10 mouse cellular contexts compared by ENCODE assay signal in the genomic region with DNA sequence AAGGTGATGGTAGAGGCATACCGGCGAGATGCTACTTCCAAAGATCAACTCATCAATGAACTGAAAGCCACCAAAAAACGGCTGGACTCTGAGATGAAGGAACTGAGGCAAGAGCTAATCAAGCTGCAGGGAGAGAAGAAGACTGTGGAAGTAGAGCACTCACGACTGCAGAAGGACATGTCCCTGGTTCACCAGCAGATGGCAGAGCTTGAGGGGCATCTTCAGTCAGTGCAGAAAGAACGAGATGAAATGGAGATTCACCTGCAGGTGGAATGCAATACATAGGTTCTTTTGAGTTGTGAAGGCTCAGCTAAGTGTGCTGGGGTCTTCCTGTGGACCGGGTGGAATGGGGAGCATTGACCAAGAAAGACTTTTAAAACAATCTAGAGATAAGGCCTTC. TPM values are rescaled to one million over a fixed set of nuclear protein-coding genes. Genes with fewer than 3 reads are reported as not detected.
DNase-seq lines count a peak whose midpoint lies in the region; ATAC-seq and TF ChIP-seq lines count a peak whose summit lies in the region.
"Had no signal": no experiment of that assay in that cellular context is flagged by ENCODE, and none has a peak within 500 bp of the region (broad histone marks: within the 10 kb centered on the region; RNA-seq: fewer than 3 reads in every experiment).

No protein-coding gene starts in this region.

- H3K4me2 ChIP-seq in hindbrain, postnatal 0 days (ENCODE audit: low read depth, low read length) = no peak overlapping the region
- no peak overlapping the region for H3K4me2 ChIP-seq in hindbrain, embryonic 13.5 days
- H3K4me2 ChIP-seq: neural tube, embryonic 12.5 days had no signal

- DNase-seq in hindbrain, postnatal 0 days (ENCODE audit: low spot score) = no peak
- peak; percentile 30 for DNase-seq in 3T3-L1 (ENCODE audit: low read depth, low spot score)
- peak; percentile 44 for DNase-seq in induced T-regulatory cell, adult 2 months (ENCODE audit: low read depth)
- DNase-seq in adrenal gland, postnatal 25 days = no peak
- no peak for DNase-seq in adrenal gland, postnatal 10 days
- no peak for DNase-seq in gastrocnemius, adult 8-10 months (ENCODE audit: low spot score in 2 of 2)
- DNase-seq: heart, postnatal 4 days had no signal

- no peak for ATAC-seq in hindbrain, postnatal 0 days
- ATAC-seq in hindbrain, embryonic 13.5 days (ENCODE audit: low FRiP score) = no peak

- WGBS in hindbrain, postnatal 0 days = 83% methylated on average over 6 of the region's 6 CpGs
- 86% methylated on average over 6 of the region's 6 CpGs for WGBS in hindbrain, embryonic 13.5 days

- H3K9me3 ChIP-seq in hindbrain, postnatal 0 days (ENCODE audit: low read length) = no peaks in the 10 kb centered on the region
- H3K9me3 ChIP-seq in hindbrain, embryonic 13.5 days = no peaks in the 10 kb centered on the region
- H3K9me3 ChIP-seq in E14TG2a.4 (ENCODE audit: low read length) = peaks cover 54% of the 10 kb centered on the region
- H3K9me3 ChIP-seq: neural tube, embryonic 12.5 days had no signal

- peak; percentile 50 for TF ChIP-seq CTCF in hindbrain, postnatal 0 days (IDR thresholded peaks at IDR 0.05; ENCODE audit: low read depth)
- TF ChIP-seq CTCF in E14TG2a.4 (conservative IDR thresholded peaks at IDR 0.05; ENCODE audit: low read length) = peak; percentile 25

- no peaks in the 10 kb centered on the region for H3K4me1 ChIP-seq in hindbrain, postnatal 0 days (ENCODE audit: insufficient read depth, low read length)
- no peaks in the 10 kb centered on the region for H3K4me1 ChIP-seq in hindbrain, embryonic 13.5 days (replicated peaks)
- no peaks in the 10 kb centered on the region for H3K4me1 ChIP-seq in E14TG2a.4 (replicated peaks; ENCODE audit: low read depth, low read length)
- H3K4me1 ChIP-seq: neural tube, embryonic 12.5 days had no signal

- H3K27ac ChIP-seq in hindbrain, postnatal 0 days = no peak overlapping the region
- H3K27ac ChIP-seq in hindbrain, embryonic 13.5 days = no peak overlapping the region
- H3K27ac ChIP-seq: neural tube, embryonic 12.5 days had no signal

- H3K4me3 ChIP-seq in hindbrain, postnatal 0 days (ENCODE audit: low read length) = no peak overlapping the region
- no peak overlapping the region for H3K4me3 ChIP-seq in hindbrain, embryonic 13.5 days
- H3K4me3 ChIP-seq in E14TG2a.4 (replicated peaks; ENCODE audit: low read length) = no peak overlapping the region
- H3K4me3 ChIP-seq: neural tube, embryonic 12.5 days had no signal

- peaks cover 77% of the 10 kb centered on the region for H3K36me3 ChIP-seq in hindbrain, postnatal 0 days (ENCODE audit: insufficient read depth, low read length)
- peaks cover 94% of the 10 kb centered on the region for H3K36me3 ChIP-seq in hindbrain, embryonic 13.5 days
- peaks cover 96% of the 10 kb centered on the region for H3K36me3 ChIP-seq in E14TG2a.4 (ENCODE audit: insufficient read depth, low read length)

- H3K27me3 ChIP-seq in hindbrain, postnatal 0 days (ENCODE audit: insufficient read depth, low read length) = no peaks in the 10 kb centered on the region
- H3K27me3 ChIP-seq in hindbrain, embryonic 13.5 days = no peaks in the 10 kb centered on the region
- no peaks in the 10 kb centered on the region for H3K27me3 ChIP-seq in E14TG2a.4 (ENCODE audit: insufficient read depth, low read length)
- H3K27me3 ChIP-seq: neural tube, embryonic 12.5 days had no signal

- no peak overlapping the region for H3K9ac ChIP-seq in hindbrain, postnatal 0 days (replicated peaks; ENCODE audit: low read length)
- no peak overlapping the region for H3K9ac ChIP-seq in hindbrain, embryonic 13.5 days
- H3K9ac ChIP-seq: neural tube, embryonic 12.5 days had no signal

RNA-seq across cellular contexts. Expression of a gene that starts 26.0 kb away (rescaled TPM):
- 21.2 and 25.0 TPM in 2 replicates for total RNA-seq in hindbrain, postnatal 0 days (2014; rRNA removed)
- polyA plus RNA-seq in hindbrain, postnatal 0 days (2015; fragmentation: Nextera tagmentation; extraction: Ambion mirVana) = 19.6 and 20.5 TPM in 2 replicates
- polyA plus RNA-seq in hindbrain, embryonic 13.5 days (2015; fragmentation: Nextera tagmentation; extraction: Ambion mirVana) = 22.8 and 23.8 TPM in 2 replicates
- 38.7 and 52.6 TPM in 2 replicates for total RNA-seq in adrenal gland, postnatal 25 days (2021)
- 10 to 100 TPM; 37.1 to 40.6 TPM for total RNA-seq in adrenal gland, postnatal 10 days (2021)
- total RNA-seq in gastrocnemius, adult 8-10 months (2022) = 10 to 100 TPM; 30.9 to 39.7 (median 33.5) TPM

RNA-seq across cellular contexts. Expression of a gene that starts 28.3 kb away (rescaled TPM):
- 13.9 and 15.9 TPM in 2 replicates for total RNA-seq in hindbrain, postnatal 0 days (2014; rRNA removed)
- polyA plus RNA-seq in hindbrain, postnatal 0 days (2015; fragmentation: Nextera tagmentation; extraction: Ambion mirVana) = 17.2 and 18.0 TPM in 2 replicates
- 22.1 and 22.9 TPM in 2 replicates for polyA plus RNA-seq in hindbrain, embryonic 13.5 days (2015; fragmentation: Nextera tagmentation; extraction: Ambion mirVana)
- total RNA-seq in adrenal gland, postnatal 25 days (2021) = 33.8 and 40.1 TPM in 2 replicates
- total RNA-seq in adrenal gland, postnatal 10 days (2021) = 10 to 100 TPM; 31.6 to 37.8 TPM
- total RNA-seq in gastrocnemius, adult 8-10 months (2022) = 10 to 100 TPM; 44.1 to 52.7 (median 50.0) TPM

Comparison
In these comparisons a context has a peak if more than half of its experiments do, and no peak if none do; other contexts are left out.
1. DNase-seq: peak in 3T3-L1 (single experiment) and induced T-regulatory cell, adult 2 months (single experiment); none in hindbrain, postnatal 0 days (single experiment), adrenal gland, postnatal 25 days (single experiment), adrenal gland, postnatal 10 days (single experiment) and gastrocnemius, adult 8-10 months (0 of 2).